Mouse (Mus musculus) kidney, adult 2 months (tissue): ENCODE measurements around the gene Smyd5.

ENCODE experiments used
- CTCF ChIP-seq: fragments of 200-500 bp; conservative IDR thresholded peaks from 2 replicates; pipeline ENCODE4 v1.5.1; 2011; ENCODE audit warnings: low read depth, mild to moderate bottlenecking, control low read depth, low read length, moderate library complexity, mixed read lengths; ENCODE audit not compliant: insufficient read depth, insufficient read length
- POLR2A ChIP-seq: fragments of 200-500 bp; IDR thresholded peaks from one replicate; pipeline ENCODE4 v1.6.1; 2011; ENCODE audit warnings: low read depth, low read length, control low read depth

- TF ChIP-seq POLR2A (no peak), CTCF (no peak)
Measured at GRCm38 (mm10) chr6:85415829-85416228, 16.0 kb upstream of the Smyd5 start.
